Mouse (Mus musculus) hindbrain, postnatal 0 days (tissue): Measurements from ENCODE around the gene 1810043G02Rik. TPM values are rescaled to one million over a fixed set of nuclear protein-coding genes. Genes with fewer than 3 reads are reported as not detected.
A peak's percentile ranks its signal among the peaks of the same experiment; 100 is the strongest.
"Not testable (repeated sequence)": the region's sequence is repeated elsewhere in the genome, so short reads cannot be mapped to it uniquely, and the experiment has no call there.

Experiments used
- ATAC-seq: fragments of 200-750 bp; cut with Nextera tagmentation; 2 replicates; pipeline ENCODE4 v1.8.0; 2017; ENCODE audit warnings: mild to moderate bottlenecking, moderate TSS enrichment, moderate library complexity
- DNase-seq: peaks from one replicate; pipeline ENCODE4 v3.0.0-alpha.2; 2015; ENCODE audit warnings: low spot score
- H3K27ac ChIP-seq: fragments of 300-500 bp; sonication (generic); 2 replicates; pipeline ENCODE4 v1.5.1; 2014; ENCODE audit warnings: mild to moderate bottlenecking
- H3K27me3 ChIP-seq: fragments of 300-500 bp; sonication (generic); 2 replicates; pipeline ENCODE4 v1.6.1; 2014; ENCODE audit warnings: low read length, mixed read lengths; ENCODE audit not compliant: insufficient read depth
- H3K36me3 ChIP-seq: fragments of 300-500 bp; sonication (generic); 2 replicates; pipeline ENCODE4 v1.6.1; 2014; ENCODE audit warnings: low read length, mixed read lengths; ENCODE audit not compliant: insufficient read depth
- H3K4me1 ChIP-seq: fragments of 300-500 bp; sonication (generic); 2 replicates; pipeline ENCODE4 v1.6.1; 2014; ENCODE audit warnings: antibody characterized with exemption, low read length, mixed read lengths; ENCODE audit not compliant: insufficient read depth
- H3K4me2 ChIP-seq: fragments of 300-500 bp; sonication (generic); 2 replicates; pipeline ENCODE4 v1.6.1; 2014; ENCODE audit warnings: low read depth, mild to moderate bottlenecking, low read length, moderate library complexity, mixed read lengths
- H3K4me3 ChIP-seq: fragments of 300-500 bp; sonication (generic); 2 replicates; pipeline ENCODE4 v1.5.1; 2014; ENCODE audit warnings: low read length
- H3K9ac ChIP-seq: fragments of 300-500 bp; sonication (generic); replicated peaks from 2 replicates; pipeline ENCODE4 v1.6.1; 2014; ENCODE audit warnings: mild to moderate bottlenecking, low read length, moderate library complexity, mixed read lengths
- H3K9me3 ChIP-seq: fragments of 300-500 bp; sonication (generic); 2 replicates; pipeline ENCODE4 v1.6.1; 2016; ENCODE audit warnings: low read length, mixed read lengths
- CTCF ChIP-seq: IDR thresholded peaks from 2 replicates; pipeline ENCODE4 v1.5.1; 2016; ENCODE audit warnings: antibody characterized with exemption, control low read depth, low read depth
- WGBS: fragments of 180-500 bp; shearing (Covaris S2); extraction: QIAGEN DNeasy Blood & Tissue Kit; methylation state at CpG from one replicate; pipeline ENCODE4 v1.1.7; 2014; 5-methylcytosine and 5-hydroxymethylcytosine counted together
- polyA plus RNA-seq: library from polyadenylated mRNA; unstranded; fragments of >200 nt; fragmentation: Nextera tagmentation; extraction: Ambion mirVana; gene quantifications from 2 replicates; pipeline ENCODE4 v1.2.1, GENCODE M21; 2015
- total RNA-seq: library from RNA; depleted of rRNA; stranded (reverse); fragments of >200 nt; gene quantifications from 2 replicates; pipeline ENCODE4 v1.2.3, GENCODE M21; 2014; rRNA removed

The 1810043G02Rik gene
- total RNA-seq (72.0 and 75.7 TPM in 2 replicates), polyA plus RNA-seq (58.5 and 60.4 TPM in 2 replicates)

DNA sequence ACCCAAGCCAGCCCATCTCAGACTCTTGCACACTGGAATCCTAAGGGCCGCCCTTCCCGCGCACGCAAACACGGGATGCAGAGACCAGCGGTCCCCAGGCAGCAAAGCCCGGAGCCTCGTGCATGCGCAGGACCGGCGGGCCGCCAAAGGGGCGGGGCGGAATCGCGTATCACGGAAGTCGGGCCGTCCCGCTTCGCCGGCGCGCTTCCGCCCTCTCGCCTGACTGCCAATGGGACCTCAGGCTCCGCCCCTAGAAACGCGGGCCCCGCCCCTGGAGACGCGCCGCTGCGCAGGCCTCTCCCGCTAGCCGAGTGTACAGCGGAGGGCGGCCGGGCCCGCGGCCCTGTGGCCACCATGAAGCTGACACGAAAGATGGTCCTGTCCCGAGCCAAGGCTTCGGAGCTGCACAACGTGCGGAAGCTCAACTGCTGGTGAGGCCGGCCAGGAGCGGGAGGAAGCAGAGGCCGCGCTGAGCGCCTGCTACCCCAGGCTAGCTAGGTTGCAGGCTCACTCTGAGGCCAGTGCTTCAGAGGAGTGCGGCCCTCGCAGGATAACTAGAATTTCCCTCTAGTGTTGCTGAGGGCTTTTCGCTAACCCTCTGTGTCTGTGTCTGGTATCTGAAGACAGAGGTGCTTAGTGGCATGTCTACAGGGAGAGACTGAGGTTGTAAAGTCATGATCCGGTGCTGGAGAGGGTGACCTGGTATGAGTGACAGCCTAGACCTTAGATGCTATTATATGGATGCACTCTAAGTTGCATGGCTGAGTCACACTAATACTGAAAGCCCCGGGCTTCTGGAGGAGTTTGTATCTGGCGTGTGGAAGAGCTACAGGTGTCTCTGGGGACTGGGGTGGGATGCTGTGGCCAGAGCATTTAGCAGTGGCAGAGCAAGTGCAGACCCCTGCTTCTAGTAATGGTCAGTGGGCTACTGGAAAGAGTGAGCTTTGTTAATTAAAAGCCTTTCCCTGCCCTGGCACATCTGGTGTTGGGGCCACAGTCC is at the start of gene 1810043G02Rik:
1810043G02Rik (plus strand) TSS at position 174 of the 1,000 bp plus-strand sequence.
- Histone ChIP-seq H3K4me2 (peak within 1 kb of the TSS; percentile 61), H3K27ac (peak within 1 kb of the TSS; percentile 83), H3K9ac (peak within 1 kb of the TSS; percentile 69), H3K4me3 (peak within 1 kb of the TSS; percentile 60), H3K36me3 (no peaks in the 10 kb centered on the region; the same call in 1 of the 2 replicates), H3K27me3 (no peaks in the 10 kb centered on the region), H3K9me3 (no peaks in the 10 kb centered on the region), H3K4me1 (peaks cover 6% of the 10 kb centered on the region; the same call in 1 of the 2 replicates)
- ATAC-seq, result peak; percentile 98
- WGBS, result under 1% methylated on average over 56 of the region's 57 CpGs
- no peak for TF ChIP-seq CTCF
- DNase-seq, result peak; percentile 100

- ATAC-seq, result no peak
- 77% methylated on average over 2 of the region's 2 CpGs for WGBS
- Histone ChIP-seq H3K4me1 (no peaks in the 10 kb centered on the region), H3K27ac (no peak overlapping the region), H3K4me2 (no peak overlapping the region), H3K36me3 (no peaks in the 10 kb centered on the region), H3K9ac (no peak overlapping the region), H3K9me3 (no peaks in the 10 kb centered on the region), H3K27me3 (no peaks in the 10 kb centered on the region), H3K4me3 (no peak overlapping the region)
- no peak for DNase-seq
- TF ChIP-seq CTCF, result no peak
Observed at GRCm38 (mm10) chr10:77939685-77940084, 38.6 kb upstream of the 1810043G02Rik start.

- ATAC-seq, H3K27me3 ChIP-seq, DNase-seq, H3K4me3 ChIP-seq, H3K9ac ChIP-seq, H3K36me3 ChIP-seq, H3K27ac ChIP-seq, H3K9me3 ChIP-seq, H3K4me1 ChIP-seq, H3K4me2 ChIP-seq: not testable (repeated sequence)
- WGBS, result 90% methylated on average over 8 of the region's 12 CpGs
Observed at GRCm38 (mm10) chr10:77950468-77950867, 27.9 kb upstream of the 1810043G02Rik start.

- Histone ChIP-seq H3K27me3 (no peaks in the 10 kb centered on the region), H3K9ac (no peak overlapping the region), H3K36me3 (no peaks in the 10 kb centered on the region), H3K27ac (no peak overlapping the region), H3K9me3 (no peaks in the 10 kb centered on the region), H3K4me2 (no peak overlapping the region), H3K4me3 (no peak overlapping the region), H3K4me1 (no peaks in the 10 kb centered on the region)
- WGBS, result 93% methylated on average over 2 of the region's 2 CpGs
- no peak for TF ChIP-seq CTCF
- DNase-seq, result no peak
- ATAC-seq, result no peak
Observed at GRCm38 (mm10) chr10:77962725-77963124, 15.6 kb upstream of the 1810043G02Rik start.

DNA sequence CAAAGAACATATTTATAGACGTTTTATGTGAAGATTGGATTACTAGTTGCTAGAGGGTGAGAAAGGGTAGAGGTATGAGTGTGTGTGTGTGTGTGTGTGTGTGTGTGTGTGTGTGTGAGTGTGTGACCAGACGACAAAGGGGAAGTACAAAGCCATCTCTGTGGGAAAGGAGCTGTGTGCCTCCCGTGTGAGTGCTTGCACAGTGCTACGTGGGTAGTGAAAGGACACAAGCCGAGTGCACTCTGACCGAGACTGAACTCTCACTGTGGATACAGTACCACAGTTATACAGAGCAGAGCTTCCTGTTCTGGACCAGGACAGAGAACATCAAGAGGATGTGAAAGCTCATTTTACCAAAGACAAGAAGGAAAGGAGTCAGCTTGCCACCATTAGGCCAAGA is 14.4 kb upstream of the 1810043G02Rik start:
- ATAC-seq (no peak), DNase-seq (no peak)
- Histone ChIP-seq H3K9me3 (no peaks in the 10 kb centered on the region), H3K27me3 (0 out of 2 replicates have a peak, but pooled peaks cover 3% of the 10 kb centered on the region), H3K4me1 (0 out of 2 replicates have a peak, but pooled peaks cover 1% of the 10 kb centered on the region), H3K36me3 (no peaks in the 10 kb centered on the region), H3K4me2 (no peak overlapping the region), H3K27ac (no peak overlapping the region), H3K4me3 (no peak overlapping the region), H3K9ac (no peak overlapping the region)
- TF ChIP-seq CTCF, result no peak
- 64% methylated on average over 6 of the region's 6 CpGs for WGBS

DNA sequence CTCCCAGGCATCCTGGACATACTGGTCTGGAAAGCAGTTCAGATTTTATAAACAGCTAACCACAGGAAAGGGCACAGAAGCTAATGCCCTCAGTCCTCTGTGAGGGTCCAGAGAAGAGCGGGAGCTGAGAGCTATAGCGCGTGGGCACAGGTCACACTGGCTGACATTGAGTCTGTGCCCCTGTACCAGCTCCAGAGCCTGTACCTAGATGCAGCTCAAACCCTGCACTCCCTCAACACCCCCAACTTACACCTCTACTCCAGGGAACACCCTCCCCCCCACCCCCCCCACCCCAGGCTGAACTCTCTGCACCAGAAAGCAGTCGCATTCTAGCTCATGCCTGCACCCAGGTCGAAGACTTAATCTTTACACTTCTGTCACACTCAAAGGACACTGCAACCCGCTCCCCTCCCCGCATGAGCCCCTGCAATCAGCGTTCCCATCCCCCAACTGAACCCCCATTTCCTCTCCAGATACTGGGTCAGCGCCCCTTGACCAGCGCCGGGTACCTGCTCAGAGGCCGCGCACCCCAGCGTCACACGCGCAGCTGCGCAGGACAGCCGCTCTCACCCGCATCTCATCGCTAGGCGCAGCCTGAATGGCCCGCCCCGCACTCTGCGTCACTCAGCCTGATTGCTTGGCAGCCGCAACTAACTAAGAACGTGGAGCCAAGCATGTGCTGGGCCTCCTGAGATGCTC is 8.9 kb upstream of the 1810043G02Rik start:
- peak; percentile 83 for ATAC-seq

More for the DNA sequence above, 8.9 kb upstream of the 1810043G02Rik start:
- peak overlapping the region; percentile 40 for H3K9ac ChIP-seq
- H3K27me3 ChIP-seq, result 0 out of 2 replicates have a peak, but pooled peaks cover 3% of the 10 kb centered on the region
- no peak overlapping the region for H3K27ac ChIP-seq
- no peaks in the 10 kb centered on the region for H3K36me3 ChIP-seq
- no peak for TF ChIP-seq CTCF
- H3K4me1 ChIP-seq, result peaks cover 5% of the 10 kb centered on the region; the same call in 1 of the 2 replicates
- 6% methylated on average over 26 of the region's 26 CpGs for WGBS
- DNase-seq, result peak; percentile 80
- no peaks in the 10 kb centered on the region for H3K9me3 ChIP-seq
- peak overlapping the region; percentile 35 for H3K4me3 ChIP-seq
- peak overlapping the region; percentile 75 for H3K4me2 ChIP-seq
